Mouse (Mus musculus): Measurements from ENCODE around the gene Gak.

Gene Gak

GRCm38 (mm10) chr5:108599923-108600322, 29.6 kb downstream of the Gak start:
- no peak for DNase-seq (ENCODE audit: low read depth, low spot score)

GRCm38 (mm10) chr5:108581361-108581891, 48.1 kb downstream of the Gak start:
- peak; percentile 83 for DNase-seq (ENCODE audit: low read depth, low spot score)

GRCm38 (mm10) chr5:108573054-108573453, 56.5 kb downstream of the Gak start:
- DNase-seq (ENCODE audit: low read depth, low spot score) = no peak

GRCm38 (mm10) chr5:108570991-108571390, 58.6 kb downstream of the Gak start:
- no peak for DNase-seq (ENCODE audit: low read depth, low spot score)

GRCm38 (mm10) chr5:108567104-108567503, 62.5 kb downstream of the Gak start:
- DNase-seq (ENCODE audit: low read depth, low spot score) = no peak

- DNase-seq (ENCODE audit: low read depth, low spot score) = no peak
Measured at GRCm38 (mm10) chr5:108566523-108566922, 63.0 kb downstream of the Gak start.

- DNase-seq (ENCODE audit: low read depth, low spot score) = no peak
Measured at GRCm38 (mm10) chr5:108565381-108565780, 64.2 kb downstream of the Gak start.

- no peak for DNase-seq (ENCODE audit: low read depth, low spot score)
Measured at GRCm38 (mm10) chr5:108564346-108564745, 65.2 kb downstream of the Gak start.

GRCm38 (mm10) chr5:108562483-108562882, 67.1 kb downstream of the Gak start:
- no peak for DNase-seq (ENCODE audit: low read depth, low spot score)

GRCm38 (mm10) chr5:108556986-108557385, 72.6 kb downstream of the Gak start:
- DNase-seq (ENCODE audit: low read depth, low spot score) = no peak

GRCm38 (mm10) chr5:108554041-108554440, 75.5 kb downstream of the Gak start:
- no peak for DNase-seq (ENCODE audit: low read depth, low spot score)

GRCm38 (mm10) chr5:108550207-108550594, 79.4 kb downstream of the Gak start:
- DNase-seq (ENCODE audit: low read depth, low spot score) = no peak

GRCm38 (mm10) chr5:108549489-108550206, 79.9 kb downstream of the Gak start, which contains the start of gene Cplx1:
Gene Cplx1, minus strand, starts transcription at chr5:108550024.
- peak; percentile 27 for DNase-seq (ENCODE audit: low read depth, low spot score)

- DNase-seq (ENCODE audit: low read depth, low spot score) = no peak
Measured at GRCm38 (mm10) chr5:108549137-108549488, 80.4 kb downstream of the Gak start.

GRCm38 (mm10) chr5:108547636-108548035, 81.9 kb downstream of the Gak start:
- DNase-seq (ENCODE audit: low read depth, low spot score) = no peak

- no peak for DNase-seq (ENCODE audit: low read depth, low spot score)
Measured at GRCm38 (mm10) chr5:108543516-108544291, 85.9 kb downstream of the Gak start.

- no peak for DNase-seq (ENCODE audit: low read depth, low spot score)
Measured at GRCm38 (mm10) chr5:108534188-108534587, 95.4 kb downstream of the Gak start.

GRCm38 (mm10) chr5:108522597-108522996, 107.0 kb downstream of the Gak start:
- no peak for DNase-seq (ENCODE audit: low read depth, low spot score)

- no peak for DNase-seq (ENCODE audit: low read depth, low spot score)
Measured at GRCm38 (mm10) chr5:108521896-108522295, 107.7 kb downstream of the Gak start.

- DNase-seq (ENCODE audit: low read depth, low spot score) = no peak
Measured at GRCm38 (mm10) chr5:108521016-108521415, 108.5 kb downstream of the Gak start.

GRCm38 (mm10) chr5:108520153-108520552, 109.4 kb downstream of the Gak start:
- DNase-seq (ENCODE audit: low read depth, low spot score) = no peak
